Comparison of ENCODE assay signal across 9 mouse cellular contexts in genomic region chr11:100702906-100703305, GRCm38 (mm10). TPM values are rescaled to one million over a fixed set of nuclear protein-coding genes. Genes with fewer than 3 reads are reported as not detected.
DNase-seq lines count a peak whose midpoint lies in the region; ATAC-seq and TF ChIP-seq lines count a peak whose summit lies in the region.
"Had no signal": no experiment of that assay in that cellular context is flagged by ENCODE, and none has a peak within 500 bp of the region (broad histone marks: within the 10 kb centered on the region; RNA-seq: fewer than 3 reads in every experiment).

No protein-coding gene starts in this region.

- H3K4me3 ChIP-seq in liver, adult 2 months (ENCODE audit: insufficient read depth, low read depth, low read length), result peak overlapping the region; percentile 46
- H3K4me3 ChIP-seq in embryonic facial prominence, embryonic 10.5 days, result peak overlapping the region; percentile 26; the same call in 1 of the 2 replicates
- H3K4me3 ChIP-seq in heart, postnatal 0 days (ENCODE audit: low read depth, low read length), result peak overlapping the region; percentile 22
- H3K4me3 ChIP-seq in megakaryocyte, embryonic 14.5 days (replicated peaks), result peak overlapping the region; percentile 92

- no peak for ATAC-seq in heart, postnatal 0 days (ENCODE audit: insufficient read depth, low read depth)

- DNase-seq in liver, adult 2 months (ENCODE audit: extremely low read depth, low read depth, low spot score), result no peak
- DNase-seq in liver, result no peak
- DNase-seq in embryonic facial prominence, embryonic 10.5 days (ENCODE audit: low spot score), result no peak
- no peak for DNase-seq in heart, postnatal 0 days (ENCODE audit: low spot score)
- DNase-seq in left cerebral cortex, adult 11 months (ENCODE audit: low spot score), result no peak
- no peak for DNase-seq in thymus, postnatal 25 days

- H3K79me2 ChIP-seq in liver, adult 2 months (ENCODE audit: control insufficient read depth, insufficient read depth, low read length), result no peaks in the 10 kb centered on the region

- TF ChIP-seq CTCF in liver, adult 2 months (IDR thresholded peaks at IDR 0.05; ENCODE audit: low read depth, low read length), result no peak
- TF ChIP-seq CTCF in heart, postnatal 0 days (IDR thresholded peaks at IDR 0.05; ENCODE audit: low read depth), result no peak

- H3K4me2 ChIP-seq in heart, postnatal 0 days (ENCODE audit: low read depth, low read length), result peak overlapping the region; percentile 48

- H3K4me1 ChIP-seq in liver, adult 2 months (ENCODE audit: control insufficient read depth, insufficient read depth, low read length), result peaks cover 16% of the 10 kb centered on the region
- peaks cover 43% of the 10 kb centered on the region for H3K4me1 ChIP-seq in embryonic facial prominence, embryonic 10.5 days
- H3K4me1 ChIP-seq in heart, postnatal 0 days (ENCODE audit: control insufficient read depth, insufficient read depth), result no peaks in the 10 kb centered on the region
- H3K4me1 ChIP-seq in megakaryocyte, embryonic 14.5 days, result peaks cover 57% of the 10 kb centered on the region

- H3K9me3 ChIP-seq in embryonic facial prominence, embryonic 10.5 days, result no peaks in the 10 kb centered on the region
- no peaks in the 10 kb centered on the region for H3K9me3 ChIP-seq in heart, postnatal 0 days (replicated peaks; ENCODE audit: control insufficient read depth, low read length)
- H3K9me3 ChIP-seq in megakaryocyte, embryonic 14.5 days, result no peaks in the 10 kb centered on the region; the same call in 1 of the 2 replicates

- peak overlapping the region; percentile 25 for H3K27ac ChIP-seq in liver, adult 2 months (replicated peaks; ENCODE audit: insufficient read depth, low read depth, low read length)
- H3K27ac ChIP-seq in embryonic facial prominence, embryonic 10.5 days (replicated peaks), result no peak overlapping the region
- H3K27ac ChIP-seq in heart, postnatal 0 days (ENCODE audit: low read depth), result no peak overlapping the region

- no peak for TF ChIP-seq POLR2A in liver, adult 2 months (IDR thresholded peaks at IDR 0.05; ENCODE audit: extremely low read depth, insufficient read depth, low read length)

- peak overlapping the region; percentile 69 for H3K9ac ChIP-seq in liver, adult 2 months (ENCODE audit: low read depth, low read length)
- H3K9ac ChIP-seq in heart, postnatal 0 days (replicated peaks; ENCODE audit: low read depth, low read length), result no peak overlapping the region

- H3K27me3 ChIP-seq in liver, adult 2 months (ENCODE audit: control insufficient read depth, insufficient read depth, low read length), result no peaks in the 10 kb centered on the region
- peaks cover 9% of the 10 kb centered on the region; the same call in 1 of the 2 replicates for H3K27me3 ChIP-seq in embryonic facial prominence, embryonic 10.5 days (replicated peaks; ENCODE audit: low read depth, poor library complexity, severe bottlenecking)
- no peaks in the 10 kb centered on the region; the same call in 1 of the 2 replicates for H3K27me3 ChIP-seq in heart, postnatal 0 days (ENCODE audit: control insufficient read depth, insufficient read depth, low read length)
- H3K27me3 ChIP-seq in megakaryocyte, embryonic 14.5 days (replicated peaks), result no peaks in the 10 kb centered on the region

- peaks cover 2% of the 10 kb centered on the region; the same call in 1 of the 2 replicates for H3K36me3 ChIP-seq in liver, adult 2 months (ENCODE audit: control insufficient read depth, insufficient read depth, low read length)
- peaks cover 37% of the 10 kb centered on the region for H3K36me3 ChIP-seq in embryonic facial prominence, embryonic 10.5 days (replicated peaks)
- peaks cover 33% of the 10 kb centered on the region for H3K36me3 ChIP-seq in heart, postnatal 0 days (replicated peaks; ENCODE audit: control insufficient read depth, insufficient read depth, low read length)
- peaks cover 56% of the 10 kb centered on the region for H3K36me3 ChIP-seq in megakaryocyte, embryonic 14.5 days (replicated peaks; ENCODE audit: low read length)

- WGBS in liver, adult 2 months, result 38% methylated on average over 7 of the region's 7 CpGs
- 43% methylated on average over 7 of the region's 7 CpGs for WGBS in embryonic facial prominence, embryonic 10.5 days
- 41% methylated on average over 7 of the region's 7 CpGs for WGBS in heart, postnatal 0 days

- no peak for TF ChIP-seq EP300 in heart, postnatal 0 days (IDR thresholded peaks at IDR 0.05; ENCODE audit: low read depth)

RNA-seq across cellular contexts. Expression of gene Dhx58, which starts 1.2 kb away (rescaled TPM):
- total RNA-seq in liver, adult 2 months (2014; rRNA removed), result 8.1 and 11.9 TPM in 2 replicates
- 9.2 and 16.3 TPM in 2 replicates for polyA plus RNA-seq in liver, adult 2 months (2012; rRNA removed)
- polyA plus RNA-seq in embryonic facial prominence, embryonic 10.5 days (2016; fragmentation: Nextera tagmentation; extraction: Ambion mirVana), result 3.3 and 3.6 TPM in 2 replicates
- total RNA-seq in heart, postnatal 0 days (2014; rRNA removed; ENCODE audit: low replicate concordance), result 3.6 and 9.1 TPM in 2 replicates
- 1.3 and 1.4 TPM in 2 replicates for polyA plus RNA-seq in heart, postnatal 0 days (2015; fragmentation: Nextera tagmentation; extraction: Ambion mirVana)
- 9.2 TPM in 1 of 2 replicates, not detected in the other for polyA plus RNA-seq in megakaryocyte, embryonic 14.5 days (2012; ENCODE audit: insufficient read depth, low replicate concordance)

RNA-seq across cellular contexts. Expression of gene Kat2a, which starts 9.4 kb away (rescaled TPM):
- 3.3 and 4.9 TPM in 2 replicates for total RNA-seq in liver, adult 2 months (2014; rRNA removed)
- 16.1 and 18.9 TPM in 2 replicates for polyA plus RNA-seq in liver, adult 2 months (2012; rRNA removed)
- polyA plus RNA-seq in embryonic facial prominence, embryonic 10.5 days (2016; fragmentation: Nextera tagmentation; extraction: Ambion mirVana), result 72.4 and 80.6 TPM in 2 replicates
- 15.2 and 17.6 TPM in 2 replicates for total RNA-seq in heart, postnatal 0 days (2014; rRNA removed; ENCODE audit: low replicate concordance)
- polyA plus RNA-seq in heart, postnatal 0 days (2015; fragmentation: Nextera tagmentation; extraction: Ambion mirVana), result 15.8 and 16.1 TPM in 2 replicates
- 30.5 and 34.7 TPM in 2 replicates for polyA plus RNA-seq in megakaryocyte, embryonic 14.5 days (2012; ENCODE audit: insufficient read depth, low replicate concordance)

RNA-seq across cellular contexts. Expression of gene Zfp385c, which starts 10.7 kb away (rescaled TPM):
- total RNA-seq in liver, adult 2 months (2014; rRNA removed), result not detected in 2 replicates
- not detected in 2 replicates for polyA plus RNA-seq in liver, adult 2 months (2012; rRNA removed)
- polyA plus RNA-seq in embryonic facial prominence, embryonic 10.5 days (2016; fragmentation: Nextera tagmentation; extraction: Ambion mirVana), result 1.2 TPM in 2 replicates
- total RNA-seq in heart, postnatal 0 days (2014; rRNA removed; ENCODE audit: low replicate concordance), result not detected in 2 replicates
- 0.25 and 0.40 TPM in 2 replicates for polyA plus RNA-seq in heart, postnatal 0 days (2015; fragmentation: Nextera tagmentation; extraction: Ambion mirVana)
- polyA plus RNA-seq in megakaryocyte, embryonic 14.5 days (2012; ENCODE audit: insufficient read depth, low replicate concordance), result 0.39 TPM in 1 of 2 replicates, not detected in the other

RNA-seq across cellular contexts. Expression of gene Hspb9, which starts 10.7 kb away (rescaled TPM):
- total RNA-seq in liver, adult 2 months (2014; rRNA removed), result not detected in 2 replicates
- not detected in 2 replicates for polyA plus RNA-seq in liver, adult 2 months (2012; rRNA removed)
- polyA plus RNA-seq in embryonic facial prominence, embryonic 10.5 days (2016; fragmentation: Nextera tagmentation; extraction: Ambion mirVana), result 0.56 TPM in 1 of 2 replicates, not detected in the other
- not detected in 2 replicates for total RNA-seq in heart, postnatal 0 days (2014; rRNA removed; ENCODE audit: low replicate concordance)
- 0.22 TPM in 1 of 2 replicates, not detected in the other for polyA plus RNA-seq in heart, postnatal 0 days (2015; fragmentation: Nextera tagmentation; extraction: Ambion mirVana)
- 0.54 TPM in 1 of 2 replicates, not detected in the other for polyA plus RNA-seq in megakaryocyte, embryonic 14.5 days (2012; ENCODE audit: insufficient read depth, low replicate concordance)
- total RNA-seq: adrenal gland, adult 2 months had no signal
- polyA plus RNA-seq: adrenal gland, adult 2 months; frontal cortex, adult 2 months had no signal

RNA-seq across cellular contexts. Expression of gene Rab5c, which starts 35.1 kb away (rescaled TPM):
- total RNA-seq in liver, adult 2 months (2014; rRNA removed), result 70.8 and 71.3 TPM in 2 replicates
- 140 and 149 TPM in 2 replicates for polyA plus RNA-seq in liver, adult 2 months (2012; rRNA removed)
- 13.0 and 13.1 TPM in 2 replicates for polyA plus RNA-seq in embryonic facial prominence, embryonic 10.5 days (2016; fragmentation: Nextera tagmentation; extraction: Ambion mirVana)
- 99.1 and 117 TPM in 2 replicates for total RNA-seq in heart, postnatal 0 days (2014; rRNA removed; ENCODE audit: low replicate concordance)
- 11.0 and 12.0 TPM in 2 replicates for polyA plus RNA-seq in heart, postnatal 0 days (2015; fragmentation: Nextera tagmentation; extraction: Ambion mirVana)
- 502 and 744 TPM in 2 replicates for polyA plus RNA-seq in megakaryocyte, embryonic 14.5 days (2012; ENCODE audit: insufficient read depth, low replicate concordance)

Comparison
In these comparisons a context has a peak if more than half of its experiments do, and no peak if none do; other contexts are left out.
1. H3K4me3 ChIP-seq: peak in every context shown above with its lines; median percentile 92 in megakaryocyte, embryonic 14.5 days; 46 in liver, adult 2 months; 26 in embryonic facial prominence, embryonic 10.5 days; 22 in heart, postnatal 0 days.